Mouse (Mus musculus) heart, postnatal 10 days (tissue): ENCODE measurements around the gene Bmf. TPM values are rescaled to one million over a fixed set of nuclear protein-coding genes. Genes with fewer than 3 reads are reported as not detected.

Source experiments
- DNase-seq, 2 experiments: peaks; one replicate each; pipeline ENCODE4 v3.0.0; 2021
- intact Hi-C: fragments of 180-260 bp; cut with DNase I; formaldehyde crosslinking; loops from one replicate; pipeline ENCODE4 v1.15.1; 2025
- total RNA-seq, 2 experiments: library from RNA; stranded (reverse); gene quantifications; 2 replicates each; pipeline ENCODE4 v1.2.3; 2021

The Bmf gene
- total RNA-seq, 2 experiments from 2014 or later, result 12.3 to 17.1 TPM

DNA sequence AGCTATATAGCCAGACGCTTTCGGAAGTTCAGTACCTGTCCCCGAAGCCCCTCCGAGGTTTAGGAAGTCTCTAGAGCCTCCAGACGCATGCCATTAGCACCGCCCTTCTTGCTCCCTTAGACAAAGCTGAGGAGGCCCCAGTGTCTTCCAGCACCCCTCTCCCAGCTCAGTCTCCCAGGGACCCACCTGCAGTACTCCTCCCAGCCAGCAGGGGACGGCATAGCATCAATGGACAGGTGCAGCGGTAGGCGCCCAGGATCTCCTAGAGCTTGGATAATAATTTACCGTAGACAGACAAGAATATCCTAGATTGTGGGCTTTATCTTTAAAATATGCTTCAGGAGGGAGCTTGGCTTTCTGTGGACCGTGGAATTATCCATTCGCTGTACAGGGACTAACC lies 62.6 kb downstream of the Bmf start:
- intact Hi-C loops, result loop anchor here (1.0 to 5.0 kb wide), 3 partner anchors 119 to 395 kb away; no protein-coding TSS in a partner anchor
- DNase-seq, result peak; percentile 85 to 93

DNA sequence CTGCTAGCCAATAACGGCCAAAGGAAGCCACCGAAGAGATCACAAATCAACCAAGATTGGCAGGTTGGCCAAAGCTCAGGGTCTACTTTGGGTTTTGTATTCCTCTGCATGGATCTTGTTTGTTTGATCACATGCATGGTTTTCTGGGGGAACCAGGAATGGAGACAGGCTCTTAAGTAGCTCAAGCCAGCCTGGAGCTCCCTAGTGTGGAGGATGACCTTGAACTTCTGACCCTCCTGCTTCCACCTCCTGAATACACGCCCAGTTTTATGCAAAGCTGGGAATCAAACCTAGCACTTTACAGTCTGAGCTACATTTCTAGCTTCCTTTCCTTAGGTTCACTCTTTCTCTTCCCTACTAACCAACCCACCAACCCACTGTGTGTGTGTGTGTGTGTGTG lies 64.1 kb downstream of the Bmf start:
- intact Hi-C loops, result loop anchor here (5.0 kb wide), 2 partner anchors 212 to 397 kb away; no protein-coding TSS in a partner anchor
- DNase-seq, result no peak

DNA sequence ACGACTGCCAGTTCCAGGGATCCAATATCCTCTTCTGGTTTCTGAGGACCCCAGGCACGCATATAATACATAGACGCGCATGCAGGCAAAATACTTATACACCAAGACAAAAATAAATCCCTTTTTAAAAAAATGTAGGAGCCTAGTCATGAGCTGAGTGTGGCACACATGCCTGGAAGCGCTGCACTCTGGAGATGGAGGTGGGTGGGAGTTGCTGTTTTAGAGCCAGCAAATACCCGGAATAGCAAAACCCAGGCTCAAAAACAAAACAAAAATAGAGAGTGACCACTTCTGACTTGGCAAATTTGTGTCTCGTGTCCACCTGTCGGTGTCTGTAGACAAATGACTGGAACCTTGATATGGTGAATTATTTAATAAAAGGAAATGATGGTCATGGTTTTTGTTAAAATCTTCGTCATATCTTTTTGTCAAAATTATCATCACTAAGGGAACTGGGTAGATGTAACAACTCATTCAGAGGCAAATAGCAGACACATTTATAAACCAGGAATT lies 65.0 kb downstream of the Bmf start:
- intact Hi-C loops, result no loop called here
- DNase-seq, result no peak

DNA sequence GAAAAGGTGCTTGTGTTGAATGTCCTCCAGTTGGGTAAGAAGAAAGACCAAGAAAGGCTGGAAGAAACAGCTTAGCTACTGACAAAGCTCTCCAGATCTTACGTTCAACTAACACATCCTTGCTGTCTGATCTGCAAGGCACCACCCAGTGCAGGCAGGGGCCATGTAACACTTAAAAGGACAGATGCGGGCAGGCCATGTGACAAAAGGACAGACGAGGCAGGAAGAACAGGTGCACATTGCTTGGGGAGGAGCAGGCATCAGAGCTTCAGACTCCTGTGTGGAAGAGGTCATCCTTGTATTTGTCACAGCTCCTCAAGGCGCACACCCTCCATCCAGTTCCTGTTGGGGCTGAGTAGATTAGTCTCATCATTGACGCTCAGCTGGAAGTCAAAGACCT lies 66.5 kb downstream of the Bmf start:
- intact Hi-C loops, result no loop called here
- no peak for DNase-seq

DNA sequence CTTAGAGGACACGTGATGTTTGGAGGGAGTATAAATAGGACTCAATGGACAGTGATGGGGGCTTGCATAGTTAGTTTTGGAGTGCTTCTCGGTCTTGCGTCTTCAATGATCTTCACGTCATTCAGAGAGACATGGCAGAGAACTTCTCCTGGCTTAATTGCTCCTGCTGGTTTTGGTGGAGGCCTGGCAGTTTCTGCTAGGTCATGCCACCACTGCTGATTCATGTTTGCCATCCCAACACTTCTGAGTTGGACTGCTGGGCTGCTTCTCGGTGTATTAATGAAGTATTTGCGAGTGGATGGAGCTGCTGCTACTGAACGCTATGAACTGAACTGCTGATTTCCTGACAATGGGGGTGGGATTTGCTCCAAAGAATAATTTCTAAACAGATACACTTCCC lies 68.6 kb downstream of the Bmf start:
- intact Hi-C loops, result no loop called here
- DNase-seq, result no peak

DNA sequence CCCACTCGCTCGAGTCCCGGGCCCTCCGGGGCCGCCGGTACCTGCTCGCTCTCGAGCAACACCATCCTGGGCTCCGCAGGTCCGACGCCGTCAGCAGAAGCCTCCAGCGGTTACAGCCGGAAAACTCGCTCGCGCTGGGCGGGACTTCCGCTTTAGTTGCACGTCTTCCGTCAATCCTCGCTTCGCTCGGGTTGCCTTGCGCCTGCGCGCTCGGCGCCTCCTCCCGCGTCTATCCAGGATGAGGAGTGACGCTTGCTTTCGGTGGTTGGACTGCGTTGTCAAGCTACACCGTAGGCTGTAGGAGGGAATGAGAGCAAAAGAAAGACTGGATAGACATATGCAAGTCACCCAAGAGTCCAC lies 70.0 kb downstream of the Bmf start, which contains the start of gene Srp14:
TSS of gene Srp14 (minus strand) at position 162 of the 360 bp plus-strand sequence.
- DNase-seq, result peak; percentile 94 to 96
- intact Hi-C loops, result no loop called here

DNA sequence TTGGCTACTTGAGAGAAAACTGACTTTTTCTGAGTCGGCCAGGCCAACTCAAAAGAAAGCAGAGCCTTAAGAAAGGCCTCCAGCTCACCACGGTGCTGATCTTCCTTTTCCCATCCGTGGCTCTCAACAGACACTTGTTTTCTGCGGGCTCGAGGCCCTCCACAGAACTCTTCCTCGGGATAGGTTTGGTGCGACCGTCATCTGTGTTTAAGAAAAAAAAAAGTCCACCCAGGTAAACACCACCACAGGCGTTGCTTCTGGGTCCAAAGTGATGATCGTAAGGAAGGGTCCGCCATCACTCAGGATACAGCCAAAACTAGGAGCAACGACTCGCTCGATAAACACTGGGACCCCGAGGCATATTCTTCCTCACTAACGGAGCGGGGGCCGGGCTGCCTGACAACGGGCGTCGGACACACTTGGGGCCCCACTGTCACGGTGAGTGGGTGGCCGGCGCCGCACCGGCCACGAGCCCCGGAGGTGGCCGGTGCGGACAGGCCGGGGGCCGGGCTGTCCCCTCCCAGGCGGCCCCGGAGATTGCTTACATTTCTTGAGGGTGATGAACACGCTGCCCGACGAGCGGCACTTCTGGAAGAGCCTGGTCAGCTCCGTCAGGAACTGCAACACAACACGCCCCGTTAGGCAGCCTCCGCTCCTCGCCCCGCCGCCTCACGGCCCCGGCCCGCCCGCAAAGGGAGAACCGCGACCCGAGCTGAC lies 70.5 kb downstream of the Bmf start:
- no peak for DNase-seq
- intact Hi-C loops, result no loop called here

Other genes with a start within 250 kb of the Bmf start
- gene Gpr176, start 176.3 kb downstream of the Bmf start, total RNA-seq, result under 1 TPM; 0.20 to 0.31 TPM
- gene Eif2ak4, start 161.1 kb downstream of the Bmf start, total RNA-seq, result 10 to 100 TPM; 11.5 to 12.9 TPM
- 100 to 1,000 TPM; 121 to 126 TPM for gene Srp14, start 70.0 kb downstream of the Bmf start, total RNA-seq
- gene Bub1b, start 48.5 kb upstream of the Bmf start, total RNA-seq, result 10 to 100 TPM; 15.4 to 15.9 TPM
- gene Pak6, start 113.6 kb upstream of the Bmf start, total RNA-seq, result 10 to 100 TPM; 13.5 to 15.3 TPM
- gene Ankrd63, start 154.3 kb upstream of the Bmf start, total RNA-seq, result 1 to 10 TPM in 1 of 2 experiments, under 1 TPM in 1; 0.64 to 1.7 TPM
- gene Plcb2, start 178.8 kb upstream of the Bmf start, total RNA-seq, result 1 to 10 TPM; 1.9 to 2.4 TPM
- gene Inafm2, start 196.1 kb upstream of the Bmf start, total RNA-seq, result 10 to 100 TPM; 27.4 to 37.4 TPM
- 1 to 10 TPM; 8.4 to 9.9 TPM for gene Ccdc9b, start 213.0 kb upstream of the Bmf start, total RNA-seq
- not detected for gene Phgr1, start 223.1 kb upstream of the Bmf start, total RNA-seq
- gene Disp2, start 230.0 kb upstream of the Bmf start, total RNA-seq, result under 1 TPM in 1 of 2 experiments, not detected in 1; 0.07 TPM